Mouse (Mus musculus) heart, embryonic 16.5 days (tissue): ENCODE results near the gene Chrng. TPM values are rescaled to one million over a fixed set of nuclear protein-coding genes. Genes with fewer than 3 reads are reported as not detected.
A peak's percentile ranks its signal among the peaks of the same experiment; 100 is the strongest.

Experiments used
- ATAC-seq: fragments of 200-750 bp; cut with Nextera tagmentation; replicated peaks from 2 replicates; pipeline ENCODE4 v1.8.0; 2017; ENCODE audit warnings: moderate number of reproducible peaks; ENCODE audit not compliant: insufficient read depth, low FRiP score; ENCODE audit errors: extremely low read depth
- H3K27ac ChIP-seq: fragments of 300-500 bp; sonication (generic); 2 replicates; pipeline ENCODE4 v1.5.1; 2014; ENCODE audit warnings: mild to moderate bottlenecking, low read length, control low read depth, moderate library complexity
- H3K27me3 ChIP-seq: fragments of 300-500 bp; sonication (generic); 2 replicates; pipeline ENCODE4 v1.6.1; 2014; ENCODE audit warnings: low read length, mixed read lengths; ENCODE audit not compliant: control insufficient read depth, insufficient read depth
- H3K36me3 ChIP-seq: fragments of 300-500 bp; sonication (generic); 2 replicates; pipeline ENCODE4 v1.6.1; 2014; ENCODE audit not compliant: control insufficient read depth, insufficient read depth
- H3K4me1 ChIP-seq: fragments of 300-500 bp; sonication (generic); 2 replicates; pipeline ENCODE4 v1.6.1; 2014; ENCODE audit warnings: low read length, mixed read lengths; ENCODE audit not compliant: control insufficient read depth, insufficient read depth
- H3K4me2 ChIP-seq: fragments of 300-500 bp; sonication (generic); 2 replicates; pipeline ENCODE4 v1.6.1; 2014; ENCODE audit warnings: low read depth, mild to moderate bottlenecking, control low read depth, low read length
- H3K4me3 ChIP-seq: fragments of 300-500 bp; sonication (generic); 2 replicates; pipeline ENCODE4 v1.5.1; 2014; ENCODE audit warnings: mild to moderate bottlenecking, control low read depth, low read length
- H3K9ac ChIP-seq: fragments of 300-500 bp; sonication (generic); 2 replicates; pipeline ENCODE4 v1.6.1; 2014; ENCODE audit warnings: low read length, control low read depth
- H3K9me3 ChIP-seq: fragments of 300-500 bp; sonication (generic); replicated peaks from 2 replicates; pipeline ENCODE4 v1.6.1; 2016; ENCODE audit warnings: low read length; ENCODE audit not compliant: control insufficient read depth
- WGBS: fragments of 180-500 bp; shearing (Covaris S2); extraction: QIAGEN DNeasy Blood & Tissue Kit; methylation state at CpG from one replicate; pipeline ENCODE4 v1.1.7; 2014; 5-methylcytosine and 5-hydroxymethylcytosine counted together
- polyA plus RNA-seq: library from polyadenylated mRNA; unstranded; fragments of >200 nt; fragmentation: Nextera tagmentation; extraction: Ambion mirVana; gene quantifications from 2 replicates; pipeline ENCODE4 v1.2.1, GENCODE M21; 2015

The Chrng gene
- polyA plus RNA-seq, 1 experiment from 2014 or later: 1.6 TPM

DNA sequence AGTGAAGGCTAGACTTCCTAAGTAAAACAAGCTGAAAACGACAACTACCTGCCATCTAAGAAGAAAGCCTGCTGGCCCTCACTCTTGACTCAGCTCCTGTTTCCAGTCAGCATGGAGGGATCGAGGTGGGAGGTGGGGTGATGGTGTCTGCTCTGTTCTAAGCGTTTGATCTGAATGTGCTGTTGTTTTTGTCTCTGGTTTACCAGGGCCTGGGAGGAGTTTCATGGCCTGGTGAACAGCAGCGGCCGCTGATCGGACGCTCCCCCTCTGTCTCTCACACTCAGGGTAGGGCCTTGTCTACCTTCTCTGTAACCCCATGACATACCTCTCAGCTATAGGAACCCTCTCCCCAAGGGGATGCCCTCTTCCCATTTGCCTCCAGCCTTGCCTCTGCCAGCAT is 27.7 kb downstream of the Chrng start:
- no peaks in the 10 kb centered on the region for H3K4me1 ChIP-seq
- no peak overlapping the region for H3K4me3 ChIP-seq
- no peak overlapping the region for H3K4me2 ChIP-seq
- peaks cover 46% of the 10 kb centered on the region for H3K36me3 ChIP-seq
- 80% methylated on average over 7 of the region's 7 CpGs for WGBS
- H3K27me3 ChIP-seq: no peaks in the 10 kb centered on the region
- H3K9ac ChIP-seq: no peak overlapping the region
- no peak for ATAC-seq
- no peaks in the 10 kb centered on the region for H3K9me3 ChIP-seq
- no peak overlapping the region for H3K27ac ChIP-seq

DNA sequence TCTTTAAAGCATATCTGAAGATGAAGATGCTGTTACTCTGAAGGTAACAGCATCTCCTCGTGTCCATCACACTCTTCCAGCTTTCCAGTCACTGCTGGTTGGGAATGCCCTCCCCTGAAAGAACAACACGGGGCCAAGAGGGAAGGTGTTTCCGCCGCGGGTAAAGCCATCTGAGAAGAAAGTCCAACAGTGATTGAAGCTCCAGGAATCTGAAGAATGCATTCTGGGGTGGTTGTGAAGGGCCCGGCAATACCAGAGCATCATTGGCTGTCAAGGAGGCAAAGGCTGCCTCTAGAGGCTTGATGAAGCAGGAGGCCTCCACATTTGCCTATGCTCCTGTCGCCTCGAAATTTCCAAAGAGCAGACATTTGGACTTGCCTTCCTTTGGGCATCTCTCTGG is 34.6 kb downstream of the Chrng start:
- WGBS: 39% methylated on average over 8 of the region's 8 CpGs
- Histone ChIP-seq H3K9ac (no peak overlapping the region), H3K4me2 (no peak overlapping the region), H3K27me3 (no peaks in the 10 kb centered on the region), H3K4me1 (no peaks in the 10 kb centered on the region), H3K9me3 (no peaks in the 10 kb centered on the region), H3K36me3 (peaks cover 13% of the 10 kb centered on the region; the same call in 1 of the 2 replicates), H3K4me3 (no peak overlapping the region), H3K27ac (no peak overlapping the region)
- ATAC-seq: no peak

GRCm38 (mm10) chr1:87243021-87243420 is 38.6 kb downstream of the Chrng start:
- Histone ChIP-seq H3K27ac (no peak overlapping the region), H3K36me3 (0 out of 2 replicates have a peak, but pooled peaks cover 7% of the 10 kb centered on the region), H3K9ac (no peak overlapping the region), H3K27me3 (no peaks in the 10 kb centered on the region), H3K9me3 (no peaks in the 10 kb centered on the region), H3K4me3 (no peak overlapping the region), H3K4me1 (no peaks in the 10 kb centered on the region), H3K4me2 (no peak overlapping the region)
- no peak for ATAC-seq
- WGBS: 83% methylated on average over 8 of the region's 8 CpGs

DNA sequence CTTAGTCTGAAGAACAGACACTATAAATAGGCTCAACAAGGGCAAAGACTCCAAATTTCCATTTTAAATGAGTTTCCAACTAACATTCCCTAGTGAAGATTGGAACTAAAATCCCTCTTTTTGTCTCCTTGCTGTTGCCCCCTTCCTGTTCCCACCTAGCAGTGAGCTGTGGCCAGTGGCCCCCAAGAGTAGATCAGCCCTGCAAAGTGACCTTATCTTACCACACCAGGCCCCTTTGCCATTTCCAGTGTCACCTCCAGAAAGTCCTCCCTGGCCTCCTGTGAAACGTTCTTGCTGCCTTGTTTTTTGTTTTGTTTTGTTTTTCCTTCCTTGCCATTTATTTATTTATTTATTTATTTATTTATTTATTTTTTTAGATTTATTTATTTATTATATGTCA is 41.0 kb downstream of the Chrng start:
- Histone ChIP-seq H3K4me1 (no peaks in the 10 kb centered on the region), H3K27ac (no peak overlapping the region), H3K27me3 (no peaks in the 10 kb centered on the region), H3K4me2 (no peak overlapping the region), H3K4me3 (no peak overlapping the region), H3K9me3 (no peaks in the 10 kb centered on the region), H3K9ac (no peak overlapping the region), H3K36me3 (no peaks in the 10 kb centered on the region)
- 21% methylated on average over 1 of the region's 1 CpGs for WGBS
- ATAC-seq: no peak

GRCm38 (mm10) chr1:87245929-87246815 is 41.7 kb downstream of the Chrng start:
- no peaks in the 10 kb centered on the region for H3K9me3 ChIP-seq
- WGBS: 23% methylated on average over 22 of the region's 22 CpGs
- H3K36me3 ChIP-seq: no peaks in the 10 kb centered on the region
- H3K4me2 ChIP-seq: peak overlapping the region; percentile 31; the same call in 1 of the 2 replicates
- H3K9ac ChIP-seq: no peak overlapping the region
- H3K27ac ChIP-seq: no peak overlapping the region
- no peak overlapping the region for H3K4me3 ChIP-seq
- peak; percentile 77 for ATAC-seq
- no peaks in the 10 kb centered on the region for H3K27me3 ChIP-seq
- no peaks in the 10 kb centered on the region for H3K4me1 ChIP-seq

DNA sequence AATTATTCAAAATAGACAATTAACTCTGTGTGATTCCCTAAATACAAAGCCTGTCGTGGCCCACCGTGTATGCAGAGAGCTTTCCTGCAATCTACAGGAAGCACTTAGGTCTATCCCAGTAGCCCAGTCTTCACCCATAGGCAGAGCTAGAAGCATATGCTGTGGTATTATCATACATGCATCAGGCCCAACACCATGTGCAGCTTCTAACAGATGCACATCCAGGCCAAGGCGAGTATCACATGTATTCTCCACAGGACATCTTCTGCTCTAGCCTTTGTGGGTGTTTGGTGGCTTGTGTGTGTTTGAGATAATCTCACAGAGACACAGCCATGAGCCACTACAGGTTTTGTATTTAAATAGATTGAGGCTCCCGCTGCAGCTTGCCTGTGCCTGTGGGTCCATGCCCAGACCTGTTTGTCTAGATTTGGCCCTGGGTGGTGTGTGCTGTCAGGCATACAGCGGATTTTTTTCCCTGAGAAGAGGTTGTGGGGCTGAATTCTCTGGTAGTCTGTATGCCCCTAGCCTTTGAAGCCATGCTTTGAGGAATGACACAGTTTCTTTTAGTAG is 47.7 kb downstream of the Chrng start:
- H3K4me1 ChIP-seq: no peaks in the 10 kb centered on the region
- H3K4me2 ChIP-seq: no peak overlapping the region
- H3K9ac ChIP-seq: no peak overlapping the region
- no peak overlapping the region for H3K4me3 ChIP-seq
- no peaks in the 10 kb centered on the region for H3K9me3 ChIP-seq
- peaks cover 3% of the 10 kb centered on the region; the same call in 1 of the 2 replicates for H3K27me3 ChIP-seq
- no peak for ATAC-seq
- H3K36me3 ChIP-seq: no peaks in the 10 kb centered on the region
- no peak overlapping the region for H3K27ac ChIP-seq
- 57% methylated on average over 5 of the region's 5 CpGs for WGBS

DNA sequence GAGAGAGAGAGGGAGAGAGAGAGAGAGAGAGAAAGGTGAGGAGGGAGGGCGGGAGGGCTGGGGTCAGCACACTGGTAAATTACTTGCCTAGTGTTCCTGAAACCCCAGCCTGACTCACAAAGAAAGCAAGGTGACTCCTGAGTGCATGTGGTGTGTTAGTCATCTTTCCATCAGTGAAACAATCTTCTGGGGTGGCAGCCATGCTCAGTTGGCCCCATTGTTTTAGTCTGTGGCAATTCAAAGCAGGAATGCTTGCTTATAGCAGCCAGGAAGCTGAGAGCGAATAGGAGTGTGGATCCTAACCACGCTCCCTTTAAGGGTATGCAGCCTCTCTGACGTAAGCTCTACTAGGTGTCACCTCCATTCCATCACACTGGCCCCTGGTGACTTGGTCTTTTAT is 50.7 kb downstream of the Chrng start:
- Histone ChIP-seq H3K4me1 (no peaks in the 10 kb centered on the region), H3K36me3 (no peaks in the 10 kb centered on the region), H3K4me2 (no peak overlapping the region), H3K9me3 (no peaks in the 10 kb centered on the region), H3K9ac (no peak overlapping the region), H3K27ac (no peak overlapping the region), H3K27me3 (peaks cover 23% of the 10 kb centered on the region), H3K4me3 (no peak overlapping the region)
- WGBS: 51% methylated on average over 4 of the region's 4 CpGs
- ATAC-seq: no peak

DNA sequence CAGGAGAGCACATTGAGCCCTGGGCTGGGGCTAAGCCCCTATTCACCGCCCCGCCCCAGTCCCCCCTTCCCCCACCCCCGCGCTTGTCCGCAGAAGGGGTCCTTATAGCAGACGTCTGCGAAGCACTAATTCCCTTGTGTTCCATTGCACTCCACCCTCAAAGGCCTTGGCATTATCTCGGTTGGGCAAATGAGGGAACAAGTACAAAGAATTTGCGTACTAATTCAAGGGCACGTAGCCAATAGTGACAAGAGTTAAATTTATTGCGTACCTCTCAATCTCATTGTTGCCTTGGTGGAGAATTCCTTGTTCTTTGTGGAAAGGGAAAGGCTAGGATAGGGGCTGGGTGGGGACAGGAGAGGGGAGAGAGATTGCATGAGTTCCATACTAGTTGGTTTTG is 53.2 kb downstream of the Chrng start:
- H3K9ac ChIP-seq: no peak overlapping the region
- no peak overlapping the region for H3K4me2 ChIP-seq
- H3K36me3 ChIP-seq: no peaks in the 10 kb centered on the region
- H3K4me3 ChIP-seq: no peak overlapping the region
- H3K27me3 ChIP-seq: peaks cover 29% of the 10 kb centered on the region
- no peak overlapping the region for H3K27ac ChIP-seq
- WGBS: 16% methylated on average over 11 of the region's 11 CpGs
- no peaks in the 10 kb centered on the region for H3K4me1 ChIP-seq
- H3K9me3 ChIP-seq: no peaks in the 10 kb centered on the region
- no peak for ATAC-seq

- H3K4me3 ChIP-seq: no peak overlapping the region; the same call in 1 of the 2 replicates
- peaks cover 35% of the 10 kb centered on the region for H3K27me3 ChIP-seq
- no peaks in the 10 kb centered on the region for H3K36me3 ChIP-seq
- H3K9me3 ChIP-seq: no peaks in the 10 kb centered on the region
- WGBS: 13% methylated on average over 14 of the region's 14 CpGs
- ATAC-seq: no peak; the same call in 1 of the 2 replicates
- H3K9ac ChIP-seq: no peak overlapping the region
- H3K27ac ChIP-seq: no peak overlapping the region
- no peaks in the 10 kb centered on the region for H3K4me1 ChIP-seq
- H3K4me2 ChIP-seq: peak overlapping the region; percentile 31; the same call in 1 of the 2 replicates
Observed at GRCm38 (mm10) chr1:87258484-87258883, 54.0 kb downstream of the Chrng start.
